Mouse (Mus musculus) regulatory T cell (primary cell): ENCODE results near the gene Nup50.

Experiments used
- in situ Hi-C: fragments of 300-600 bp; cut with MboI, MseI; formaldehyde crosslinking; loops from one replicate; pipeline ENCODE4 v1.15.1; 2025; ENCODE audit warnings: high pct_unique_total_duplicates

The Nup50 gene

DNA sequence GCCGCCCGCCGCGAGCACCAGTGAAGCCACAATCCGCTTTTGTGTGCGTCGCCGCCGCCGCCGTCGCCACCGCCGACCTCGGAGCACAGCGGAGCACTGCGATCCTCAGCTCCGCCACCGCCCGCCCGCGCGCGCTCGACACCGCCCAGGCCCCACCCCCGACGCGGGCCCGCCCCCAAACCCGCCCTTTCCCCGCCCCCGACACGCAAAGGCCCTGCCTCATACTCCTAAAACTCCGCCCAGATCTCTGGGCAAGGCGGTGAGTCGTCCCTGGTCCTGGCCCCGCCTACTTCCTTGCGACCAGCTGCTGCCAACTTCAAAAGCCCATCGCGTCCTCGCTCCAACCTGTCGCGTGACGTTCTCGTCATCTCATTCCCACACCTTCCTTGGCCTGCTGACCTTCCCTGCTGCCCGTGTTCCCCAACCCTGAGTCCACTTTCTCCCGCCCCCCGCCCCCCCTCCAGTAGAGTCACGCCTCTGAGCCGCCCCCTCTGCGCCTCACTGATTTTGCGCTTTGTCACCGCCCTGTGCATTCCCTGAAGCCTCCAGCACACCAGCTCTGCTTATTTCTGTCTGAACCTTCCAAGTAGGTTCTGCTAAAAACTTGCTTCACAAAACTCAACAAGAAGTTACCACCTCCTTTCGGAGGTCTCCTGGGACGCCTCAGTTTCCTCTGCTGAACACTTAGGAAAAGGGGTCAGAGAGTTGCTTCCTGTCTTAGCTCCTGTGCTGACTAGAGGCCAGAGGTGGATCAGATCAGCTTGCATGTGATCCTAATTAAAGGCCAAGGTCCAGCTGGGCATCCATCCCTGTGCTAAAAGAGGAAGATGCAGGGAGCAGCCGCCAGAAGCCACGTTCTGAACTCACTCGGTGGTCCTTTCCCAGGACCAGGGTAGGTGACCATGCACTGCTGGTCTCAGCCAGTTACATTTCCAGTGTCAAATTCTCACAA, 64.9 kb downstream of the Nup50 start, which contains the start of gene 5031439G07Rik:
Gene 5031439G07Rik, minus strand, starts transcription at position 678 of the 952 bp plus-strand sequence.
- in situ Hi-C loops = loop anchor here (5.0 kb wide), 1 partner anchor 66 kb away; the partner anchor contains the start of genes Gm29666 and Nup50

GRCm38 (mm10) chr15:84989098-84989497, 65.9 kb downstream of the Nup50 start:
- in situ Hi-C loops = loop anchor here (5.0 kb wide), 1 partner anchor 67 kb away; the partner anchor contains the start of genes Gm29666 and Nup50

- in situ Hi-C loops = loop anchor here (5.0 kb wide), 1 partner anchor 67 kb away; the partner anchor contains the start of genes Gm29666 and Nup50
Measured at GRCm38 (mm10) chr15:84989771-84990170, 66.6 kb downstream of the Nup50 start.
